Mouse (Mus musculus): Measurements from ENCODE around the gene Myf6. TPM values are rescaled to one million over a fixed set of nuclear protein-coding genes. Genes with fewer than 3 reads are reported as not detected.

Gene Myf6
- total and polyA plus RNA-seq, 2 experiments from 2014 or later: not detected

- H3K27ac ChIP-seq (ENCODE audit: low read depth): no peak overlapping the region
- ATAC-seq (ENCODE audit: insufficient read depth, low read depth) (no peak), DNase-seq (ENCODE audit: low spot score) (no peak)
- H3K4me2 ChIP-seq (ENCODE audit: low read depth, low read length): no peak overlapping the region
- no peak overlapping the region for H3K9ac ChIP-seq (replicated peaks; ENCODE audit: low read depth, low read length)
- 68% methylated on average over 10 of the region's 10 CpGs for WGBS
- H3K9me3 ChIP-seq (replicated peaks; ENCODE audit: control insufficient read depth, low read length): no peaks in the 10 kb centered on the region
- no peaks in the 10 kb centered on the region for H3K36me3 ChIP-seq (replicated peaks; ENCODE audit: control insufficient read depth, insufficient read depth, low read length)
- H3K4me1 ChIP-seq (ENCODE audit: control insufficient read depth, insufficient read depth): no peaks in the 10 kb centered on the region
- H3K27me3 ChIP-seq (ENCODE audit: control insufficient read depth, insufficient read depth, low read length): no peaks in the 10 kb centered on the region
- H3K4me3 ChIP-seq (ENCODE audit: low read depth, low read length): no peak overlapping the region
- TF ChIP-seq EP300 (IDR thresholded peaks at IDR 0.05; ENCODE audit: low read depth): no peak
These were observed 10.5 kb downstream of the Myf6 start for GRCm38 (mm10) chr10:107484050-107484449.

- ATAC-seq (ENCODE audit: insufficient read depth, low read depth) (no peak), DNase-seq (ENCODE audit: low spot score) (no peak)
- no peak overlapping the region for H3K4me2 ChIP-seq (ENCODE audit: low read depth, low read length)
- no peak overlapping the region for H3K27ac ChIP-seq (ENCODE audit: low read depth)
- no peaks in the 10 kb centered on the region for H3K27me3 ChIP-seq (ENCODE audit: control insufficient read depth, insufficient read depth, low read length)
- H3K9me3 ChIP-seq (replicated peaks; ENCODE audit: control insufficient read depth, low read length): no peaks in the 10 kb centered on the region
- 41% methylated on average over 2 of the region's 2 CpGs for WGBS
- TF ChIP-seq EP300 (IDR thresholded peaks at IDR 0.05; ENCODE audit: low read depth): no peak
- 0 out of 2 replicates have a peak, but pooled peaks have one; percentile 3 for TF ChIP-seq CTCF (IDR thresholded peaks at IDR 0.05; ENCODE audit: low read depth)
- no peaks in the 10 kb centered on the region for H3K4me1 ChIP-seq (ENCODE audit: control insufficient read depth, insufficient read depth)
- no peak overlapping the region for H3K4me3 ChIP-seq (ENCODE audit: low read depth, low read length)
- H3K9ac ChIP-seq (replicated peaks; ENCODE audit: low read depth, low read length): no peak overlapping the region
- H3K36me3 ChIP-seq (replicated peaks; ENCODE audit: control insufficient read depth, insufficient read depth, low read length): no peaks in the 10 kb centered on the region
These were observed 21.0 kb downstream of the Myf6 start for GRCm38 (mm10) chr10:107473497-107473896.

- H3K36me3 ChIP-seq (replicated peaks; ENCODE audit: control insufficient read depth, insufficient read depth, low read length): no peaks in the 10 kb centered on the region
- H3K27ac ChIP-seq (ENCODE audit: low read depth): no peak overlapping the region
- WGBS: 81% methylated on average over 5 of the region's 5 CpGs
- no peak for ATAC-seq (ENCODE audit: insufficient read depth, low read depth)
- no peaks in the 10 kb centered on the region for H3K27me3 ChIP-seq (ENCODE audit: control insufficient read depth, insufficient read depth, low read length)
- no peak overlapping the region for H3K9ac ChIP-seq (replicated peaks; ENCODE audit: low read depth, low read length)
- TF ChIP-seq EP300 (IDR thresholded peaks at IDR 0.05; ENCODE audit: low read depth) (no peak), CTCF (IDR thresholded peaks at IDR 0.05; ENCODE audit: low read depth) (no peak)
- no peaks in the 10 kb centered on the region for H3K4me1 ChIP-seq (ENCODE audit: control insufficient read depth, insufficient read depth)
- no peak overlapping the region for H3K4me3 ChIP-seq (ENCODE audit: low read depth, low read length)
- no peak overlapping the region for H3K4me2 ChIP-seq (ENCODE audit: low read depth, low read length)
- no peaks in the 10 kb centered on the region for H3K9me3 ChIP-seq (replicated peaks; ENCODE audit: control insufficient read depth, low read length)
- no peak for DNase-seq (ENCODE audit: low spot score)
These were observed 22.8 kb downstream of the Myf6 start for GRCm38 (mm10) chr10:107471712-107472111.

GRCm38 (mm10) chr10:107467819-107468218, 26.7 kb downstream of the Myf6 start:
- H3K27me3 ChIP-seq (ENCODE audit: control insufficient read depth, insufficient read depth, low read length): no peaks in the 10 kb centered on the region
- H3K4me2 ChIP-seq (ENCODE audit: low read depth, low read length): no peak overlapping the region
- H3K9ac ChIP-seq (replicated peaks; ENCODE audit: low read depth, low read length): no peak overlapping the region
- H3K9me3 ChIP-seq (replicated peaks; ENCODE audit: control insufficient read depth, low read length): no peaks in the 10 kb centered on the region
- TF ChIP-seq CTCF (IDR thresholded peaks at IDR 0.05; ENCODE audit: low read depth) (no peak), EP300 (IDR thresholded peaks at IDR 0.05; ENCODE audit: low read depth) (no peak)
- ATAC-seq (ENCODE audit: insufficient read depth, low read depth) (no peak), DNase-seq (ENCODE audit: low spot score) (no peak)
- H3K4me3 ChIP-seq (ENCODE audit: low read depth, low read length): no peak overlapping the region
- 46% methylated on average over 7 of the region's 7 CpGs for WGBS
- H3K36me3 ChIP-seq (replicated peaks; ENCODE audit: control insufficient read depth, insufficient read depth, low read length): no peaks in the 10 kb centered on the region
- no peaks in the 10 kb centered on the region for H3K4me1 ChIP-seq (ENCODE audit: control insufficient read depth, insufficient read depth)
- no peak overlapping the region for H3K27ac ChIP-seq (ENCODE audit: low read depth)

- H3K36me3 ChIP-seq (replicated peaks; ENCODE audit: control insufficient read depth, insufficient read depth, low read length): no peaks in the 10 kb centered on the region
- H3K27ac ChIP-seq (ENCODE audit: low read depth): no peak overlapping the region
- H3K9ac ChIP-seq (replicated peaks; ENCODE audit: low read depth, low read length): no peak overlapping the region
- ATAC-seq (ENCODE audit: insufficient read depth, low read depth) (no peak), DNase-seq (ENCODE audit: low spot score) (no peak)
- 80% methylated on average over 5 of the region's 5 CpGs for WGBS
- H3K4me3 ChIP-seq (ENCODE audit: low read depth, low read length): no peak overlapping the region
- H3K4me2 ChIP-seq (ENCODE audit: low read depth, low read length): no peak overlapping the region
- no peaks in the 10 kb centered on the region for H3K4me1 ChIP-seq (ENCODE audit: control insufficient read depth, insufficient read depth)
- H3K27me3 ChIP-seq (ENCODE audit: control insufficient read depth, insufficient read depth, low read length): no peaks in the 10 kb centered on the region
- H3K9me3 ChIP-seq (replicated peaks; ENCODE audit: control insufficient read depth, low read length): no peaks in the 10 kb centered on the region
- TF ChIP-seq EP300 (IDR thresholded peaks at IDR 0.05; ENCODE audit: low read depth): no peak
- no peak for TF ChIP-seq CTCF (IDR thresholded peaks at IDR 0.05; ENCODE audit: low read depth)
These were observed 44.8 kb downstream of the Myf6 start for GRCm38 (mm10) chr10:107449496-107450330.

Small RNA genes lying within 50 kb of the gene (microRNA-seq; reads per million reads assigned to microRNA genes)
- gene Gm44403: not detected

Other genes with a start within 250 kb of the Myf6 start
- 1.3 and 8.2 TPM in 2 replicates for gene Lin7a, start 223.1 kb downstream of the Myf6 start, total RNA-seq (2014; rRNA removed; ENCODE audit: low replicate concordance)
- 0.80 and 1.00 TPM in 2 replicates for gene Lin7a, start 223.1 kb downstream of the Myf6 start, polyA plus RNA-seq (2015; fragmentation: Nextera tagmentation; extraction: Ambion mirVana)
- gene Myf5, start 8.6 kb downstream of the Myf6 start, total RNA-seq (2014; rRNA removed; ENCODE audit: low replicate concordance): not detected in 2 replicates
- gene Myf5, start 8.6 kb downstream of the Myf6 start, polyA plus RNA-seq (2015; fragmentation: Nextera tagmentation; extraction: Ambion mirVana): not detected in 2 replicates
- gene Ptprq, start 225.3 kb upstream of the Myf6 start, total RNA-seq (2014; rRNA removed; ENCODE audit: low replicate concordance): 0.08 and 0.11 TPM in 2 replicates
- 0.01 TPM in 1 of 2 replicates, not detected in the other for gene Ptprq, start 225.3 kb upstream of the Myf6 start, polyA plus RNA-seq (2015; fragmentation: Nextera tagmentation; extraction: Ambion mirVana)

All from heart, postnatal 0 days (tissue).